Mouse (Mus musculus): ENCODE results near the gene Rufy1. TPM values are rescaled to one million over a fixed set of nuclear protein-coding genes. Genes with fewer than 3 reads are reported as not detected.

Gene Rufy1
- total and polyA plus RNA-seq, 3 experiments: 17.8 to 18.4 TPM; not detected in 1

DNA sequence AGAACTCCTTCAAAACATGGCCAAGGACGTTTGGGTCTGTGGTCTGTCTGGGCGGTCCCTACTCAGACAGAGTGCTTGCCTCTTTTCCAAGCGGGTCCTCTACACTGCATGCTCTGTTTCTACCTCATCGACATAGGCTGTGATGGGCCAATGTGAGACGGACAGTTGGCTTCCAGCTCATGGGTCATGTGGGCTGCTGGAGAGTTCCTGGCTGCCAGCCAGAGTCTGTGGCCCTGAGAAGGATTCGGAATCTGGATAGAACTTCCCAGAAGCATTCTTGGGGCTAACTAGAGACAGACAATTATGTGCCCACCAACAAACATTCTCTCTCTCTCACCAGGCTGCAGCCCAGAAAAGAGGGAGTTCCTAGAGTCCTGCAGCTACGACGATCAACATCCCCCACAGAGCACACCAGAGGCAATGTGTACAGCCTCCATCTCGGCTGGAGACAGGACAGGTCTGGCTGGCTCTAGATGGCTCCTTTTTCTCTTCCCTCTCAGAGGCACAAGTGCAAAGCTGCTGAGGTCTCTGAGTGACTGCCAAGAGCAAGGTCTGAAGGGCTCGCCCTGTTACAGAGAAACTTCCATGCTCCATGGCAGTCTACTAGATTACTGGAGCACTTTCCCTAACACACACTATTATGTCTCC, 27.4 kb downstream of the Rufy1 start:
- TF ChIP-seq POLR2AphosphoS5 (IDR thresholded peaks at IDR 0.05; ENCODE audit: borderline replicate concordance, low read depth, low read length): no peak
- TF ChIP-seq ZMIZ1 (IDR thresholded peaks at IDR 0.05; ENCODE audit: low read depth, low read length): no peak
- TF ChIP-seq GATA1 (IDR thresholded peaks at IDR 0.05; ENCODE audit: low read depth, low read length): no peak
- TF ChIP-seq MAX (IDR thresholded peaks at IDR 0.05; ENCODE audit: low read length): no peak
- no peak for TF ChIP-seq TBP (IDR thresholded peaks at IDR 0.05; ENCODE audit: low read depth, low read length)
- TF ChIP-seq USF1 (IDR thresholded peaks at IDR 0.05; ENCODE audit: low read depth, low read length): no peak
- TF ChIP-seq MAZ (IDR thresholded peaks at IDR 0.05; ENCODE audit: low read depth, low read length): no peak
- no peak for TF ChIP-seq CHD1 (IDR thresholded peaks at IDR 0.05; ENCODE audit: low read depth, low read length)
- no peak for TF ChIP-seq ZNF384 (IDR thresholded peaks at IDR 0.05; ENCODE audit: low read depth, low read length)
- no peak for TF ChIP-seq HCFC1 (IDR thresholded peaks at IDR 0.05; ENCODE audit: low read depth, low read length)
- TF ChIP-seq MYB (IDR thresholded peaks at IDR 0.05; ENCODE audit: low read depth, low read length): no peak
- TF ChIP-seq CHD2 (IDR thresholded peaks at IDR 0.05; ENCODE audit: low read length): no peak
- no peak for TF ChIP-seq NELFE (IDR thresholded peaks at IDR 0.05; ENCODE audit: low read depth, low read length)
- no peak for TF ChIP-seq POLR2A (IDR thresholded peaks at IDR 0.05; ENCODE audit: control insufficient read depth in 1 of 2, insufficient read depth in 1 of 2, low read depth in 1 of 2, low read length in 2 of 2, poor library complexity in 1 of 2)
- no peak for TF ChIP-seq SMC3 (IDR thresholded peaks at IDR 0.05; ENCODE audit: low read depth, low read length)
- TF ChIP-seq BHLHE40 (IDR thresholded peaks at IDR 0.05; ENCODE audit: borderline replicate concordance, low read depth, low read length): no peak
- no peak for TF ChIP-seq JUND (IDR thresholded peaks at IDR 0.05; ENCODE audit: low read depth, low read length)
- Histone ChIP-seq H3K4me3 (ENCODE audit: control insufficient read depth in 1 of 2, insufficient read depth in 1 of 2, low read depth in 2 of 2, low read length in 2 of 2) (no peak overlapping the region), H3K4me1 (ENCODE audit: control insufficient read depth in 1 of 2, insufficient read depth in 2 of 2, low read length in 2 of 2) (no peaks in the 10 kb centered on the region), H3K79me2 (ENCODE audit: control insufficient read depth, insufficient read depth, low read length, poor library complexity) (no peaks in the 10 kb centered on the region), H3K9ac (ENCODE audit: control insufficient read depth, low read depth, low read length, poor library complexity, severe bottlenecking) (no peak overlapping the region), H3K9me3 (replicated peaks; ENCODE audit: insufficient read depth, low read length) (no peaks in the 10 kb centered on the region), H3K36me3 (ENCODE audit: control insufficient read depth in 1 of 2, insufficient read depth in 2 of 2, low read length in 2 of 2) (no peaks in the 10 kb centered on the region; a peak in 2 of 4 replicates), H3K27me3 (ENCODE audit: control insufficient read depth in 1 of 2, insufficient read depth in 2 of 2, low read length in 2 of 2) (no peaks in the 10 kb centered on the region), H3K27ac (ENCODE audit: control insufficient read depth, low read depth, low read length) (no peak overlapping the region)
- DNase-seq (ENCODE audit: low read depth, low spot score): no peak

DNA sequence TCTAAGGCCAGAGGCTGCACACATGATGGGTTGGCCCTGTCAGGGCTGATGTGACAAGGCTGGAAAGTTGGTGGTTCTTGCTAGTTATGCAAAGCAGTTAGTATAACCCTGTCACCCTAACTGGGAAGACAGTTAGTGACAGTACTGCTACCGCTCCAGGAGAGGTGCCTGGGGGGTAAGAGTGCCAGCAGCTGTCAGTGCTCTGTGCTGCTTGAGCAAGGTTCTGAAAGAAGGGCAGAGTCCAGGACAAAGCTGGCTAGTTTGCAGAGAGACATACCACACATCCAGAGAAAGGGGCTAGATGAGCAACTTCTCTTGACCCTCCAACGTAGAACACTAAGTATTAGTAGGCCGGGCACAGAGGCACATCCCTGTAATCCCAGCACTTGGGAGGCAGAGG, 28.4 kb downstream of the Rufy1 start:
- Histone ChIP-seq H3K9me3 (replicated peaks; ENCODE audit: insufficient read depth, low read length) (no peaks in the 10 kb centered on the region), H3K36me3 (ENCODE audit: control insufficient read depth in 1 of 2, insufficient read depth in 2 of 2, low read length in 2 of 2) (no peaks in the 10 kb centered on the region; a peak in 2 of 4 replicates), H3K4me3 (ENCODE audit: control insufficient read depth in 1 of 2, insufficient read depth in 1 of 2, low read depth in 2 of 2, low read length in 2 of 2) (no peak overlapping the region), H3K79me2 (ENCODE audit: control insufficient read depth, insufficient read depth, low read length, poor library complexity) (no peaks in the 10 kb centered on the region), H3K4me1 (ENCODE audit: control insufficient read depth in 1 of 2, insufficient read depth in 2 of 2, low read length in 2 of 2) (no peaks in the 10 kb centered on the region), H3K27me3 (ENCODE audit: control insufficient read depth in 1 of 2, insufficient read depth in 2 of 2, low read length in 2 of 2) (no peaks in the 10 kb centered on the region), H3K27ac (ENCODE audit: control insufficient read depth, low read depth, low read length) (no peak overlapping the region), H3K9ac (ENCODE audit: control insufficient read depth, low read depth, low read length, poor library complexity, severe bottlenecking) (no peak overlapping the region)
- DNase-seq (ENCODE audit: low read depth, low spot score): no peak
- TF ChIP-seq E2F4 (IDR thresholded peaks at IDR 0.05; ENCODE audit: borderline replicate concordance, low read depth, low read length): no peak
- TF ChIP-seq EP300 (IDR thresholded peaks at IDR 0.05; ENCODE audit: low read depth in 1 of 2, low read length in 2 of 2): no peak
- TF ChIP-seq CHD2 (IDR thresholded peaks at IDR 0.05; ENCODE audit: low read length): no peak
- TF ChIP-seq MEF2A (IDR thresholded peaks at IDR 0.05; ENCODE audit: extremely low read depth, insufficient replicate concordance, low read depth, low read length, poor library complexity, severe bottlenecking): no peak
- no peak for TF ChIP-seq ZNF384 (IDR thresholded peaks at IDR 0.05; ENCODE audit: low read depth, low read length)
- TF ChIP-seq SIN3A (IDR thresholded peaks at IDR 0.05; ENCODE audit: low read length): no peak
- no peak for TF ChIP-seq MXI1 (IDR thresholded peaks at IDR 0.05; ENCODE audit: low read depth, low read length)
- TF ChIP-seq RCOR1 (IDR thresholded peaks at IDR 0.05; ENCODE audit: low read depth, low read length): no peak
- no peak for TF ChIP-seq CTCF (IDR thresholded peaks at IDR 0.05 in 2 of 3, conservative IDR thresholded peaks at IDR 0.05 in 1 of 3; ENCODE audit: control insufficient read depth in 1 of 3, insufficient read depth in 1 of 3, low read depth in 2 of 3, low read length in 3 of 3, poor library complexity in 1 of 3, severe bottlenecking in 1 of 3)
- no peak for TF ChIP-seq GATA1 (IDR thresholded peaks at IDR 0.05; ENCODE audit: low read depth, low read length)
- TF ChIP-seq CHD1 (IDR thresholded peaks at IDR 0.05; ENCODE audit: low read depth, low read length): no peak
- no peak for TF ChIP-seq POLR2A (IDR thresholded peaks at IDR 0.05; ENCODE audit: control insufficient read depth in 1 of 2, insufficient read depth in 1 of 2, low read depth in 1 of 2, low read length in 2 of 2, poor library complexity in 1 of 2)
- no peak for TF ChIP-seq NELFE (IDR thresholded peaks at IDR 0.05; ENCODE audit: low read depth, low read length)
- TF ChIP-seq GABPA (IDR thresholded peaks at IDR 0.05; ENCODE audit: low read depth, low read length): no peak
- no peak for TF ChIP-seq SMC3 (IDR thresholded peaks at IDR 0.05; ENCODE audit: low read depth, low read length)
- no peak for TF ChIP-seq ZC3H11A (IDR thresholded peaks at IDR 0.05; ENCODE audit: low read depth, low read length)
